Mouse (Mus musculus): ENCODE results near the gene Cbl. TPM values are rescaled to one million over a fixed set of nuclear protein-coding genes. Genes with fewer than 3 reads are reported as not detected.
A peak's percentile ranks its signal among the peaks of the same experiment; 100 is the strongest.

The Cbl gene
- total and polyA plus RNA-seq, 3 experiments: 20.3 to 137 (median 25.5) TPM

GRCm38 (mm10) chr9:44188223-44188622, 45.6 kb downstream of the Cbl start:
- ATAC-seq (ENCODE audit: extremely low read depth, insufficient number of reproducible peaks, low FRiP score, poor library complexity, severe bottlenecking): no peak
- no peaks in the 10 kb centered on the region for H3K9me3 ChIP-seq (replicated peaks)
- no peak overlapping the region for H3K4me3 ChIP-seq (ENCODE audit: low read depth, low read length)
- TF ChIP-seq GATA2 (IDR thresholded peaks at IDR 0.05; ENCODE audit: borderline replicate concordance, low read depth, low read length) (no peak), CTCF (IDR thresholded peaks at IDR 0.05; ENCODE audit: low read depth, low read length) (no peak), GATA1 (IDR thresholded peaks at IDR 0.05; ENCODE audit: borderline replicate concordance, low read length) (no peak), TAL1 (conservative IDR thresholded peaks at IDR 0.05; ENCODE audit: low read depth, low read length) (no peak), POLR2AphosphoS5 (IDR thresholded peaks at IDR 0.05; ENCODE audit: insufficient replicate concordance, low read depth, low read length) (no peak)
- H3K36me3 ChIP-seq (replicated peaks): peaks cover 62% of the 10 kb centered on the region
- H3K27me3 ChIP-seq (ENCODE audit: insufficient read depth, low read length): no peaks in the 10 kb centered on the region
- DNase-seq (ENCODE audit: low spot score): no peak
- H3K4me1 ChIP-seq (ENCODE audit: insufficient read depth, low read depth, low read length): peaks cover 37% of the 10 kb centered on the region

DNA sequence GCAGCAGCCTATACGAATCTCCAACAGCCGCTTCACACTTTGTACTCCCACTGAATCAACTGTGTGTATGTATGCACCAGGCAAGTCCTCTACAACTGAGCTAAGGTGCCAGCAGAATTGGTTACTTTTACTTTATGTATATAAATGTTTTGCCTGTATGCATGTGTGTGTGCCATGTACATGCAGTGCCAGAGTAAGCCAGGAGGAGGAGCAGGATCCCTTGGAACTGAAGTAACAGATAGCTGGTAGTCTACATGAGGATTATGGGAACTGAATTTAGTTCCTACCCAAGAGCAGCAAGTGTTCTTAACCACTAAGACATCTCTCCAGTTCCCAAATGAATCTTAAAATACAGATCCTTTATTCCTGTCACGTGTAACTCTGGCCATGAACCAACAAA, 51.6 kb downstream of the Cbl start:
- Histone ChIP-seq H3K36me3 (replicated peaks) (peaks cover 53% of the 10 kb centered on the region), H3K4me3 (ENCODE audit: low read depth, low read length) (no peak overlapping the region), H3K27me3 (ENCODE audit: insufficient read depth, low read length) (no peaks in the 10 kb centered on the region), H3K4me1 (ENCODE audit: insufficient read depth, low read depth, low read length) (peaks cover 35% of the 10 kb centered on the region), H3K9me3 (replicated peaks) (peaks cover 3% of the 10 kb centered on the region; the same call in 1 of the 2 replicates)
- TF ChIP-seq CTCF (IDR thresholded peaks at IDR 0.05; ENCODE audit: low read depth, low read length) (peak; percentile 29; the same call in 1 of the 2 replicates), TAL1 (conservative IDR thresholded peaks at IDR 0.05; ENCODE audit: low read depth, low read length) (no peak)
- DNase-seq (ENCODE audit: low spot score): no peak
- ATAC-seq (ENCODE audit: extremely low read depth, insufficient number of reproducible peaks, low FRiP score, poor library complexity, severe bottlenecking): no peak

GRCm38 (mm10) chr9:44181537-44181936, 52.3 kb downstream of the Cbl start:
- DNase-seq (ENCODE audit: low spot score) (no peak), ATAC-seq (ENCODE audit: extremely low read depth, insufficient number of reproducible peaks, low FRiP score, poor library complexity, severe bottlenecking) (no peak)
- Histone ChIP-seq H3K9me3 (replicated peaks) (peaks cover 3% of the 10 kb centered on the region; the same call in 1 of the 2 replicates), H3K36me3 (replicated peaks) (peaks cover 51% of the 10 kb centered on the region), H3K4me3 (ENCODE audit: low read depth, low read length) (no peak overlapping the region), H3K4me1 (ENCODE audit: insufficient read depth, low read depth, low read length) (peaks cover 38% of the 10 kb centered on the region), H3K27me3 (ENCODE audit: insufficient read depth, low read length) (no peaks in the 10 kb centered on the region)
- TF ChIP-seq TAL1 (conservative IDR thresholded peaks at IDR 0.05; ENCODE audit: low read depth, low read length): no peak
- TF ChIP-seq POLR2AphosphoS5 (IDR thresholded peaks at IDR 0.05; ENCODE audit: insufficient replicate concordance, low read depth, low read length): no peak

- no peak for TF ChIP-seq GATA1 (IDR thresholded peaks at IDR 0.05; ENCODE audit: borderline replicate concordance, low read length)
- TF ChIP-seq GATA2 (IDR thresholded peaks at IDR 0.05; ENCODE audit: borderline replicate concordance, low read depth, low read length): no peak
- no peak for TF ChIP-seq TAL1 (conservative IDR thresholded peaks at IDR 0.05; ENCODE audit: low read depth, low read length)
- no peak for TF ChIP-seq POLR2AphosphoS5 (IDR thresholded peaks at IDR 0.05; ENCODE audit: insufficient replicate concordance, low read depth, low read length)
- TF ChIP-seq CTCF (IDR thresholded peaks at IDR 0.05; ENCODE audit: low read depth, low read length): no peak
- Histone ChIP-seq H3K36me3 (replicated peaks) (peaks cover 49% of the 10 kb centered on the region), H3K27me3 (ENCODE audit: insufficient read depth, low read length) (no peaks in the 10 kb centered on the region), H3K4me3 (ENCODE audit: low read depth, low read length) (no peak overlapping the region), H3K4me1 (ENCODE audit: insufficient read depth, low read depth, low read length) (peaks cover 42% of the 10 kb centered on the region), H3K9me3 (replicated peaks) (peaks cover 3% of the 10 kb centered on the region; the same call in 1 of the 2 replicates)
- DNase-seq (ENCODE audit: low spot score) (no peak), ATAC-seq (ENCODE audit: extremely low read depth, insufficient number of reproducible peaks, low FRiP score, poor library complexity, severe bottlenecking) (no peak)
These were observed 55.0 kb downstream of the Cbl start for GRCm38 (mm10) chr9:44178811-44179210.

- DNase-seq (ENCODE audit: low spot score): no peak
- peaks cover 39% of the 10 kb centered on the region for H3K4me1 ChIP-seq (ENCODE audit: insufficient read depth, low read depth, low read length)
- peaks cover 51% of the 10 kb centered on the region for H3K36me3 ChIP-seq (replicated peaks)
- H3K27me3 ChIP-seq (ENCODE audit: insufficient read depth, low read length): no peaks in the 10 kb centered on the region
- TF ChIP-seq POLR2AphosphoS5 (IDR thresholded peaks at IDR 0.05; ENCODE audit: insufficient replicate concordance, low read depth, low read length) (no peak), CTCF (IDR thresholded peaks at IDR 0.05; ENCODE audit: low read depth, low read length) (peak; percentile 18; the same call in 1 of the 2 replicates)
- H3K9me3 ChIP-seq (replicated peaks): peaks cover 3% of the 10 kb centered on the region; the same call in 1 of the 2 replicates
- H3K4me3 ChIP-seq (ENCODE audit: low read depth, low read length): no peak overlapping the region
- no peak for ATAC-seq (ENCODE audit: extremely low read depth, insufficient number of reproducible peaks, low FRiP score, poor library complexity, severe bottlenecking)
These were observed 55.5 kb downstream of the Cbl start for GRCm38 (mm10) chr9:44178389-44178788.

DNA sequence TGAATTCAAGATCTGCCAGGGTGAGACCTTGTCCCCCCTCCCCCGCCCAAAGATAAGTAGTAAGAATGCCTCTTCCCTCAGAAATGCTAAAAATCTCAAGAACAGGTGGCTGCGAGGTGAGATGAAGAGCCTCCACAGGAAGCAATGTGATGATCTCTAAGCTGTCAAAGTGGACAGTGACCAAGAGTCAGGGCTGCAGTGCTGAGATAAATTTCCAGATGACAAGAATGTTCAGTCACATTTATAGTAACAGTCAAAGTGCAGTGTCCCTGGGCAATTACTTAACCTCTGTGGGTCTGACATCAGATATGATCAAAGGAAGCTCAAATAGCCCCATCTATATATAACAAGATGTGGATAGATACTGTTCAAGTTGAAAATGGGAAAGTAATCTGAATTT, 56.4 kb downstream of the Cbl start:
- peaks cover 31% of the 10 kb centered on the region for H3K4me1 ChIP-seq (ENCODE audit: insufficient read depth, low read depth, low read length)
- H3K4me3 ChIP-seq (ENCODE audit: low read depth, low read length): no peak overlapping the region
- DNase-seq (ENCODE audit: low spot score): no peak
- TF ChIP-seq TAL1 (conservative IDR thresholded peaks at IDR 0.05; ENCODE audit: low read depth, low read length) (no peak; the same call in 1 of the 2 replicates), GATA2 (IDR thresholded peaks at IDR 0.05; ENCODE audit: borderline replicate concordance, low read depth, low read length) (no peak), CTCF (IDR thresholded peaks at IDR 0.05; ENCODE audit: low read depth, low read length) (no peak), POLR2AphosphoS5 (IDR thresholded peaks at IDR 0.05; ENCODE audit: insufficient replicate concordance, low read depth, low read length) (no peak), GATA1 (IDR thresholded peaks at IDR 0.05; ENCODE audit: borderline replicate concordance, low read length) (no peak)
- ATAC-seq (ENCODE audit: extremely low read depth, insufficient number of reproducible peaks, low FRiP score, poor library complexity, severe bottlenecking): peak; percentile 71
- H3K27me3 ChIP-seq (ENCODE audit: insufficient read depth, low read length): no peaks in the 10 kb centered on the region
- peaks cover 3% of the 10 kb centered on the region; the same call in 1 of the 2 replicates for H3K9me3 ChIP-seq (replicated peaks)
- peaks cover 61% of the 10 kb centered on the region for H3K36me3 ChIP-seq (replicated peaks)

DNA sequence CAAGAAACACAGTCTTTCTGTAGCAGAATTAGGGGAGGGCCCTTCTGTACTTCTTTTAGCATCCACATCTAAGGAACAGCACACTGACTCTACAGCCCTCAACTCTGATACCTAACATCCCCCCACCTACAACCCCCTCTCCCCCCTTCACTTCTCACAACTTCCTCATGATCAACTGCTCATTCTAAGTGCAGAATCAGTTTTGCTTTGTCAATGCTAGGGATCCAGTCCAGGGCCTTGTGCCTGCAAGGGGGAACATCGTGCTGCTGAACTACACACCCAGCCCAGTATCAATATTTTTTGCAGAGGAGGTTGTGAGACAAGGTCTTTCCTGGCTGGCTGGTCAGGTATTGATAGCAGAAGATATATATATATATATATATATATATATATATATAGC, 57.9 kb downstream of the Cbl start:
- ATAC-seq (ENCODE audit: extremely low read depth, insufficient number of reproducible peaks, low FRiP score, poor library complexity, severe bottlenecking): no peak
- Histone ChIP-seq H3K4me3 (ENCODE audit: low read depth, low read length) (no peak overlapping the region), H3K36me3 (replicated peaks) (peaks cover 72% of the 10 kb centered on the region), H3K4me1 (ENCODE audit: insufficient read depth, low read depth, low read length) (peaks cover 31% of the 10 kb centered on the region), H3K9me3 (replicated peaks) (peaks cover 3% of the 10 kb centered on the region; the same call in 1 of the 2 replicates), H3K27me3 (ENCODE audit: insufficient read depth, low read length) (no peaks in the 10 kb centered on the region)
- TF ChIP-seq TAL1 (conservative IDR thresholded peaks at IDR 0.05; ENCODE audit: low read depth, low read length) (no peak), GATA1 (IDR thresholded peaks at IDR 0.05; ENCODE audit: borderline replicate concordance, low read length) (no peak), CTCF (IDR thresholded peaks at IDR 0.05; ENCODE audit: low read depth, low read length) (no peak), GATA2 (IDR thresholded peaks at IDR 0.05; ENCODE audit: borderline replicate concordance, low read depth, low read length) (no peak), POLR2AphosphoS5 (IDR thresholded peaks at IDR 0.05; ENCODE audit: insufficient replicate concordance, low read depth, low read length) (no peak)
- DNase-seq (ENCODE audit: low spot score): no peak
